Mouse (Mus musculus) forebrain, embryonic 15.5 days (tissue): ENCODE measurements around the gene AA986860. TPM values are rescaled to one million over a fixed set of nuclear protein-coding genes. Genes with fewer than 3 reads are reported as not detected.

Experiments
- ATAC-seq: fragments of 200-750 bp; cut with Nextera tagmentation; replicated peaks from 2 replicates; pipeline ENCODE4 v1.8.0; 2017; ENCODE audit warnings: mild to moderate bottlenecking, moderate TSS enrichment, moderate library complexity
- H3K27ac ChIP-seq: fragments of 300-500 bp; sonication (generic); replicated peaks from 2 replicates; pipeline ENCODE4 v1.5.1; 2015; ENCODE audit warnings: mild to moderate bottlenecking, inconsistent platforms
- H3K27me3 ChIP-seq: fragments of 300-500 bp; sonication (generic); 2 replicates; pipeline ENCODE4 v1.6.1; 2015; ENCODE audit warnings: inconsistent platforms
- H3K36me3 ChIP-seq: fragments of 300-500 bp; sonication (generic); 2 replicates; pipeline ENCODE4 v1.6.1; 2015; ENCODE audit warnings: mild to moderate bottlenecking, inconsistent platforms
- H3K4me1 ChIP-seq: fragments of 300-500 bp; sonication (generic); 2 replicates; pipeline ENCODE4 v1.6.1; 2015; ENCODE audit warnings: inconsistent platforms
- H3K4me2 ChIP-seq: fragments of 300-500 bp; sonication (generic); replicated peaks from 2 replicates; pipeline ENCODE4 v1.6.1; 2015; ENCODE audit warnings: mild to moderate bottlenecking, inconsistent platforms
- H3K4me3 ChIP-seq: fragments of 300-500 bp; sonication (generic); 2 replicates; pipeline ENCODE4 v1.5.1; 2015; ENCODE audit warnings: mild to moderate bottlenecking, inconsistent platforms
- H3K9ac ChIP-seq: fragments of 300-500 bp; sonication (generic); replicated peaks from 2 replicates; pipeline ENCODE4 v1.6.1; 2015; ENCODE audit warnings: mild to moderate bottlenecking, inconsistent platforms
- H3K9me3 ChIP-seq: fragments of 300-500 bp; sonication (generic); 2 replicates; pipeline ENCODE4 v1.6.1; 2016; ENCODE audit warnings: inconsistent platforms
- WGBS: fragments of 180-500 bp; shearing (Covaris S2); methylation state at CpG from one replicate; pipeline ENCODE4 v1.1.7; 2015; ENCODE audit warnings: mixed read lengths; 5-methylcytosine and 5-hydroxymethylcytosine counted together
- polyA plus RNA-seq: library from polyadenylated mRNA; unstranded; fragments of >200 nt; fragmentation: Nextera tagmentation; extraction: Ambion mirVana; gene quantifications from 2 replicates; pipeline ENCODE4 v1.2.1, GENCODE M21; 2015

AA986860 gene
- 0.53 and 0.56 TPM in 2 replicates for polyA plus RNA-seq

- Histone ChIP-seq H3K27ac (no peak within 1 kb of the TSS), H3K9ac (no peak within 1 kb of the TSS), H3K9me3 (no peaks in the 10 kb centered on the region), H3K4me1 (no peaks in the 10 kb centered on the region), H3K4me2 (no peak within 1 kb of the TSS), H3K4me3 (no peak within 1 kb of the TSS), H3K27me3 (no peaks in the 10 kb centered on the region), H3K36me3 (no peaks in the 10 kb centered on the region)
- 4% methylated on average over 10 of the region's 10 CpGs for WGBS
- ATAC-seq, result peak; percentile 41; the same call in 1 of the 2 replicates
These were observed at the start of gene AA986860 for GRCm38 (mm10) chr1:130731741-130732337. Gene AA986860 (plus strand): TSS chr1:130731976.

- ATAC-seq, result no peak
- H3K27ac ChIP-seq, result no peak overlapping the region
- H3K4me2 ChIP-seq, result no peak overlapping the region
- H3K4me3 ChIP-seq, result no peak overlapping the region
- H3K9ac ChIP-seq, result no peak overlapping the region
- WGBS, result 29% methylated on average over 1 of the region's 1 CpGs
- H3K9me3 ChIP-seq, result no peaks in the 10 kb centered on the region
- H3K4me1 ChIP-seq, result no peaks in the 10 kb centered on the region
- H3K36me3 ChIP-seq, result peaks cover 8% of the 10 kb centered on the region; the same call in 1 of the 2 replicates
- H3K27me3 ChIP-seq, result no peaks in the 10 kb centered on the region
These were observed 47.9 kb upstream of the AA986860 start for GRCm38 (mm10) chr1:130683905-130684304.

GRCm38 (mm10) chr1:130698601-130699000 lies 33.2 kb upstream of the AA986860 start:
- no peak overlapping the region for H3K27ac ChIP-seq
- no peaks in the 10 kb centered on the region for H3K27me3 ChIP-seq
- H3K4me3 ChIP-seq, result no peak overlapping the region
- no peaks in the 10 kb centered on the region for H3K9me3 ChIP-seq
- H3K4me1 ChIP-seq, result no peaks in the 10 kb centered on the region
- H3K36me3 ChIP-seq, result peaks cover 55% of the 10 kb centered on the region
- H3K9ac ChIP-seq, result no peak overlapping the region
- no peak for ATAC-seq
- H3K4me2 ChIP-seq, result no peak overlapping the region
- 90% methylated on average over 5 of the region's 5 CpGs for WGBS

GRCm38 (mm10) chr1:130699937-130700633 lies 31.7 kb upstream of the AA986860 start:
- no peak overlapping the region for H3K27ac ChIP-seq
- peaks cover 66% of the 10 kb centered on the region for H3K36me3 ChIP-seq
- H3K9me3 ChIP-seq, result no peaks in the 10 kb centered on the region
- WGBS, result 86% methylated on average over 10 of the region's 10 CpGs
- no peak overlapping the region for H3K4me2 ChIP-seq
- H3K4me1 ChIP-seq, result no peaks in the 10 kb centered on the region
- ATAC-seq, result no peak
- H3K27me3 ChIP-seq, result no peaks in the 10 kb centered on the region
- no peak overlapping the region for H3K4me3 ChIP-seq
- no peak overlapping the region for H3K9ac ChIP-seq

- 95% methylated on average over 11 of the region's 11 CpGs for WGBS
- H3K36me3 ChIP-seq, result peaks cover 80% of the 10 kb centered on the region
- no peak overlapping the region for H3K9ac ChIP-seq
- H3K4me2 ChIP-seq, result no peak overlapping the region
- H3K9me3 ChIP-seq, result no peaks in the 10 kb centered on the region
- H3K4me1 ChIP-seq, result no peaks in the 10 kb centered on the region
- no peak for ATAC-seq
- no peaks in the 10 kb centered on the region for H3K27me3 ChIP-seq
- H3K27ac ChIP-seq, result no peak overlapping the region
- no peak overlapping the region for H3K4me3 ChIP-seq
These were observed 29.8 kb upstream of the AA986860 start for GRCm38 (mm10) chr1:130701976-130702375.

GRCm38 (mm10) chr1:130703613-130704012 lies 28.2 kb upstream of the AA986860 start:
- Histone ChIP-seq H3K4me3 (no peak overlapping the region), H3K4me1 (no peaks in the 10 kb centered on the region), H3K27ac (no peak overlapping the region), H3K27me3 (no peaks in the 10 kb centered on the region), H3K9me3 (no peaks in the 10 kb centered on the region), H3K4me2 (no peak overlapping the region), H3K36me3 (peaks cover 75% of the 10 kb centered on the region), H3K9ac (no peak overlapping the region)
- no peak for ATAC-seq
- WGBS, result 89% methylated on average over 2 of the region's 2 CpGs

- Histone ChIP-seq H3K4me2 (no peak overlapping the region), H3K27me3 (no peaks in the 10 kb centered on the region), H3K9ac (no peak overlapping the region), H3K4me3 (no peak overlapping the region), H3K4me1 (peaks cover 10% of the 10 kb centered on the region), H3K9me3 (no peaks in the 10 kb centered on the region), H3K27ac (no peak overlapping the region), H3K36me3 (peaks cover 25% of the 10 kb centered on the region)
- WGBS, result 92% methylated on average over 22 of the region's 22 CpGs
- ATAC-seq, result no peak
These were observed 21.3 kb upstream of the AA986860 start for GRCm38 (mm10) chr1:130710283-130711080.

GRCm38 (mm10) chr1:130714046-130714445 lies 17.7 kb upstream of the AA986860 start:
- 80% methylated on average over 4 of the region's 4 CpGs for WGBS
- H3K9ac ChIP-seq, result no peak overlapping the region
- H3K27ac ChIP-seq, result no peak overlapping the region
- peaks cover 4% of the 10 kb centered on the region; the same call in 1 of the 2 replicates for H3K36me3 ChIP-seq
- no peak overlapping the region for H3K4me3 ChIP-seq
- H3K9me3 ChIP-seq, result no peaks in the 10 kb centered on the region
- H3K4me1 ChIP-seq, result peaks cover 19% of the 10 kb centered on the region
- no peaks in the 10 kb centered on the region for H3K27me3 ChIP-seq
- ATAC-seq, result no peak
- H3K4me2 ChIP-seq, result no peak overlapping the region

- ATAC-seq, result peak; percentile 93
- no peaks in the 10 kb centered on the region for H3K27me3 ChIP-seq
- no peaks in the 10 kb centered on the region for H3K9me3 ChIP-seq
- H3K4me3 ChIP-seq, result peak within 1 kb of the TSS; percentile 92
- H3K4me2 ChIP-seq, result peak within 1 kb of the TSS; percentile 87
- under 1% methylated on average over 38 of the region's 38 CpGs for WGBS
- peaks cover 6% of the 10 kb centered on the region; the same call in 1 of the 2 replicates for H3K36me3 ChIP-seq
- peaks cover 25% of the 10 kb centered on the region for H3K4me1 ChIP-seq
- H3K9ac ChIP-seq, result peak within 1 kb of the TSS; percentile 96
- peak within 1 kb of the TSS; percentile 90 for H3K27ac ChIP-seq
These were observed 16.1 kb upstream of the AA986860 start, which contains the start of gene Gm29427 for GRCm38 (mm10) chr1:130715561-130716217. Gene Gm29427 (minus strand): TSS chr1:130715799.

- 0% methylated on average over 3 of the region's 3 CpGs for WGBS
- Histone ChIP-seq H3K27me3 (no peaks in the 10 kb centered on the region), H3K36me3 (peaks cover 6% of the 10 kb centered on the region; the same call in 1 of the 2 replicates), H3K9ac (peak overlapping the region; percentile 96), H3K27ac (peak overlapping the region; percentile 90), H3K4me3 (peak overlapping the region; percentile 92), H3K4me1 (peaks cover 29% of the 10 kb centered on the region), H3K9me3 (no peaks in the 10 kb centered on the region), H3K4me2 (peak overlapping the region; percentile 87)
- no peak for ATAC-seq
These were observed 15.6 kb upstream of the AA986860 start for GRCm38 (mm10) chr1:130716218-130716512.

- Histone ChIP-seq H3K4me2 (peak overlapping the region; percentile 87), H3K27ac (peak overlapping the region; percentile 90), H3K4me3 (peak overlapping the region; percentile 92), H3K27me3 (no peaks in the 10 kb centered on the region), H3K4me1 (peaks cover 29% of the 10 kb centered on the region), H3K36me3 (peaks cover 6% of the 10 kb centered on the region; the same call in 1 of the 2 replicates), H3K9ac (peak overlapping the region; percentile 96), H3K9me3 (no peaks in the 10 kb centered on the region)
- ATAC-seq, result peak; percentile 5; the same call in 1 of the 2 replicates
- WGBS, result under 1% methylated on average over 42 of the region's 42 CpGs
These were observed 15.1 kb upstream of the AA986860 start for GRCm38 (mm10) chr1:130716513-130717290.
